Mouse (Mus musculus) heart, embryonic 15.5 days (tissue): ENCODE measurements at regions not wholly inside any gene's neighbourhood (a gene's known extent, or its start where the extent isn't known, plus 50 kb on each side); places are given as distances from the start of the nearest gene placed in this dataset.

Experiments
- ATAC-seq: fragments of 200-750 bp; cut with Nextera tagmentation; replicated peaks from 2 replicates; pipeline ENCODE4 v1.8.0; 2017; ENCODE audit warnings: low read depth, moderate TSS enrichment; ENCODE audit not compliant: insufficient number of reproducible peaks, insufficient read depth, low FRiP score
- H3K27ac ChIP-seq: fragments of 300-500 bp; sonication (generic); 2 replicates; pipeline ENCODE4 v1.5.1; 2015; ENCODE audit warnings: mild to moderate bottlenecking, inconsistent platforms
- H3K27me3 ChIP-seq: fragments of 300-500 bp; sonication (generic); 2 replicates; pipeline ENCODE4 v1.6.1; 2015; ENCODE audit warnings: inconsistent platforms
- H3K36me3 ChIP-seq: fragments of 300-500 bp; sonication (generic); 2 replicates; pipeline ENCODE4 v1.6.1; 2015; ENCODE audit warnings: mild to moderate bottlenecking, inconsistent platforms
- H3K4me1 ChIP-seq: fragments of 300-500 bp; sonication (generic); replicated peaks from 2 replicates; pipeline ENCODE4 v1.6.1; 2015; ENCODE audit warnings: inconsistent platforms
- H3K4me2 ChIP-seq: fragments of 300-500 bp; sonication (generic); 2 replicates; pipeline ENCODE4 v1.6.1; 2015; ENCODE audit warnings: inconsistent platforms, mild to moderate bottlenecking, moderate library complexity
- H3K4me3 ChIP-seq: fragments of 300-500 bp; sonication (generic); 2 replicates; pipeline ENCODE4 v1.5.1; 2015; ENCODE audit warnings: mild to moderate bottlenecking, inconsistent platforms
- H3K9ac ChIP-seq: fragments of 300-500 bp; sonication (generic); 2 replicates; pipeline ENCODE4 v1.6.1; 2015; ENCODE audit warnings: mild to moderate bottlenecking, inconsistent platforms
- H3K9me3 ChIP-seq: fragments of 300-500 bp; sonication (generic); replicated peaks from 2 replicates; pipeline ENCODE4 v1.6.1; 2016; ENCODE audit warnings: inconsistent platforms
- WGBS: fragments of 180-500 bp; shearing (Covaris S2); methylation state at CpG from one replicate; pipeline ENCODE4 v1.1.7; 2015; ENCODE audit warnings: mixed read lengths; 5-methylcytosine and 5-hydroxymethylcytosine counted together

- Histone ChIP-seq H3K9ac (no peak overlapping the region), H3K36me3 (no peaks in the 10 kb centered on the region), H3K4me3 (no peak overlapping the region), H3K4me2 (no peak overlapping the region), H3K4me1 (no peaks in the 10 kb centered on the region), H3K27me3 (no peaks in the 10 kb centered on the region), H3K9me3 (no peaks in the 10 kb centered on the region), H3K27ac (no peak overlapping the region)
- WGBS: 60% methylated on average over 6 of the region's 6 CpGs
- ATAC-seq: no peak
Observed at GRCm38 (mm10) chr2:77358176-77358575, 77.8 kb upstream of the Sestd1 start.

DNA sequence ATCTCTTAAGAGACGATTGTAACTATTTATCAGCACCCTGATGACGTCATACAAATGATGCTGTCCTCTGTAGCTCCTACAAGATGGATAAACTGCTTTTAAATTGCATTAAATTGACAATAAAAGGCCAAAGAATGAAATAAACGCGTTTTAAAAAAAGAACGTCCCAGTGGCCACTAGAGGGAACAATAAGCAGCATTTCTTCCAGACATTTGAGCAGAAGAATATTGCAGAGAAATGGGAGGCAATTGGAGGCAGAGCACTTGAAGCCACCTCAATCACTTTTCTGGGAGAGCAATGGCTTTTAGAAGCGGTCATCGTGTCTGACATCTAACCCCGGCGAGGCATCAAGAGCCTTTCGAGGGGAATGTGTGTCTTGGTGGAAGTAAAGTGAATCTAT lies 76.4 kb upstream of the Sestd1 start:
- no peak overlapping the region for H3K4me2 ChIP-seq
- H3K4me1 ChIP-seq: peaks cover 9% of the 10 kb centered on the region

GRCm38 (mm10) chr2:77351987-77352628 lies 71.7 kb upstream of the Sestd1 start:
- H3K4me2 ChIP-seq: 0 out of 2 replicates have a peak overlapping the region, but pooled peaks have one; percentile 2
- no peak overlapping the region for H3K4me3 ChIP-seq
- ATAC-seq: peak; percentile 77
- no peaks in the 10 kb centered on the region for H3K36me3 ChIP-seq
- no peaks in the 10 kb centered on the region for H3K9me3 ChIP-seq
- H3K9ac ChIP-seq: no peak overlapping the region
- WGBS: 39% methylated on average over 8 of the region's 8 CpGs
- peaks cover 10% of the 10 kb centered on the region for H3K4me1 ChIP-seq
- H3K27me3 ChIP-seq: no peaks in the 10 kb centered on the region
- peak overlapping the region; percentile 72 for H3K27ac ChIP-seq

More for the DNA sequence above, 76.4 kb upstream of the Sestd1 start:
- no peak overlapping the region for H3K27ac ChIP-seq
- no peak overlapping the region for H3K9ac ChIP-seq
- no peaks in the 10 kb centered on the region for H3K27me3 ChIP-seq
- 68% methylated on average over 10 of the region's 10 CpGs for WGBS
- H3K4me3 ChIP-seq: no peak overlapping the region
- no peaks in the 10 kb centered on the region for H3K36me3 ChIP-seq
- ATAC-seq: no peak
- no peaks in the 10 kb centered on the region for H3K9me3 ChIP-seq

DNA sequence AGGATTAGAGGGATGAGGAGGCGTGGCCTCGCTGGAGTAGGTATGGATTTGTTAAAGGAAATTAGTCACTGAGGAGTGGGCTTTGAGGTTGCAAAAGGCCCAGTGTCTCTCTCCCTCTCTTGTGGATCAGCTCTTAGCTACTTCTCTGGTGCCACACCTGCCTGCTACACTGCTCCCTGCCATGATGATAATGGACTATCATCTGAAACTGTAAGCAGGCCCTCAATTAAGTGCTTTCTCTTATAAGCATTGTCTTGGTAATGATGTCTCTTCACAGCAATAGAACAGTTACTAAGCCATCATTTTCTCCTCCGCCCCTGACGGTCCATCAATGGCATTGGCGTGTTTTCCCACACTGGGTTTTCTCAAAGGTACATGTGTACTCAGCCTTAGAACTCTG lies 66.6 kb upstream of the Sestd1 start:
- ATAC-seq: no peak
- WGBS: 89% methylated on average over 5 of the region's 5 CpGs
- H3K9me3 ChIP-seq: no peaks in the 10 kb centered on the region
- H3K36me3 ChIP-seq: no peaks in the 10 kb centered on the region
- no peaks in the 10 kb centered on the region for H3K27me3 ChIP-seq
- peaks cover 10% of the 10 kb centered on the region for H3K4me1 ChIP-seq
- no peak overlapping the region for H3K9ac ChIP-seq
- no peak overlapping the region for H3K4me2 ChIP-seq
- H3K27ac ChIP-seq: no peak overlapping the region
- H3K4me3 ChIP-seq: no peak overlapping the region

DNA sequence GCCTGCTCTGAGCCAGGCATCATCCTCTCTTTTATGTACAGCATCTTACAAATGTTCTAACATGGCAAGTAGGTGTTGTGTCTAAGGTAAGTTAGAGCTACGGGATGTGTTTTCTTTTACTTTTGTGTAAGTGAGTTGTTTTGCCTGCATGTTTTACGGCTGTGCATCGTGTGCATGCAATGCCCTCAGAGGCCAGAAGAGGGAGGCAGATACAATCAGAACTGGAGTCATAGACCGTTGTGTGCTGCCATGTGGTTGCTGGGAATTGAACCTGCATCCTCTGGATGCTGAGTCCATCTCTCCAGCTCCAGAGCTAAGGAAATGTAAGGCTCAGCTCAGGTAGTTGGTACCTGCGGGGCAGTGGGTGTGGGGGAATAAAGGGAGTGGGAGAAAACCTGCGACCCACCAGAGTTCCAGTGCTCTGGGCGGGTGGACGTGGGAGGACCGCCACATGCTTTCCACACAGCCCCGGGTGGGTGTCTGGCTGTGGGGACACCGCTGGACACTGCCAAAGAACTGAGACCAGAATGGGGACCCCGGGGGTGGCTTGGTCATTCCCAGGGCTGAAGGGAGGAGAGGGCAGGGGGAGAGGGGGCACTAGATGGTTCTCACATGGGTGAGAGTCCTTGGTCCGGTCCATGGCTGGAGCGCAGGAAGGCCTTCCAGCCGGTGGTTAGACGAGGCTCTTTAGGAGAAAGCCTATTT lies 63.5 kb upstream of the Sestd1 start:
- no peaks in the 10 kb centered on the region for H3K9me3 ChIP-seq

DNA sequence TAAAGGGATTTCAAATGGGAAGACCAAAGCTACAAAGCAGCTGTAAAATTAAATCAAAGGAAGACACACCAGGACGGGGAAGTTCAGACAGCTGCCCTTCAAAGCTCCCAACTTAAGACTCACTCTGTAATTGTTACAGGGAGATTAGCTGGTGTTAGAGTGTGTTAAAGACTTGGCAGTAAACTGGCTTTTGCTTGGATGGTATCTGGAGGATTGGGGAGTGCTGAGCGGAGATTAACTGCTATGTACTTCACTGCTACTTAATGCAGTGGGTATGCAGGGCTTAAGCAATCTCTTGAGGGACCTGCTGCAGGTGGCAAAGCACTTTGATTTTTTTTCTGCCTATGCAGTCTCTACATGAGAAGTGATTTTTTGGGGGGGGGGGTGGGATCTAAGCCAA lies 62.0 kb upstream of the Sestd1 start:
- Histone ChIP-seq H3K36me3 (no peaks in the 10 kb centered on the region), H3K27me3 (no peaks in the 10 kb centered on the region), H3K4me2 (peak overlapping the region; percentile 25; the same call in 1 of the 2 replicates), H3K4me3 (no peak overlapping the region), H3K27ac (peak overlapping the region; percentile 51; the same call in 1 of the 2 replicates), H3K4me1 (peaks cover 8% of the 10 kb centered on the region), H3K9ac (no peak overlapping the region), H3K9me3 (no peaks in the 10 kb centered on the region)
- no peak; the same call in 1 of the 2 replicates for ATAC-seq
- 29% methylated on average over 2 of the region's 2 CpGs for WGBS

More for the DNA sequence above, 63.5 kb upstream of the Sestd1 start:
- no peak for ATAC-seq
- no peak overlapping the region for H3K4me2 ChIP-seq
- no peaks in the 10 kb centered on the region for H3K27me3 ChIP-seq
- 90% methylated on average over 16 of the region's 16 CpGs for WGBS
- no peak overlapping the region for H3K4me3 ChIP-seq
- peaks cover 8% of the 10 kb centered on the region for H3K4me1 ChIP-seq
- no peaks in the 10 kb centered on the region for H3K36me3 ChIP-seq
- no peak overlapping the region for H3K9ac ChIP-seq
- H3K27ac ChIP-seq: no peak overlapping the region

GRCm38 (mm10) chr2:77341575-77342332 lies 61.4 kb upstream of the Sestd1 start:
- ATAC-seq: peak; percentile 35; the same call in 1 of the 2 replicates
- 38% methylated on average over 12 of the region's 12 CpGs for WGBS
- H3K36me3 ChIP-seq: no peaks in the 10 kb centered on the region
- no peak overlapping the region for H3K4me2 ChIP-seq
- H3K27me3 ChIP-seq: no peaks in the 10 kb centered on the region
- no peak overlapping the region for H3K4me3 ChIP-seq
- peaks cover 8% of the 10 kb centered on the region for H3K4me1 ChIP-seq
- no peaks in the 10 kb centered on the region for H3K9me3 ChIP-seq
- no peak overlapping the region for H3K27ac ChIP-seq
- H3K9ac ChIP-seq: no peak overlapping the region

- H3K27ac ChIP-seq: no peak overlapping the region
- no peak overlapping the region for H3K4me2 ChIP-seq
- H3K27me3 ChIP-seq: no peaks in the 10 kb centered on the region
- no peaks in the 10 kb centered on the region for H3K36me3 ChIP-seq
- 81% methylated on average over 6 of the region's 6 CpGs for WGBS
- no peak overlapping the region for H3K4me3 ChIP-seq
- no peaks in the 10 kb centered on the region for H3K9me3 ChIP-seq
- no peak for ATAC-seq
- peaks cover 8% of the 10 kb centered on the region for H3K4me1 ChIP-seq
- no peak overlapping the region for H3K9ac ChIP-seq
Observed at GRCm38 (mm10) chr2:77340076-77340475, 59.7 kb upstream of the Sestd1 start.

DNA sequence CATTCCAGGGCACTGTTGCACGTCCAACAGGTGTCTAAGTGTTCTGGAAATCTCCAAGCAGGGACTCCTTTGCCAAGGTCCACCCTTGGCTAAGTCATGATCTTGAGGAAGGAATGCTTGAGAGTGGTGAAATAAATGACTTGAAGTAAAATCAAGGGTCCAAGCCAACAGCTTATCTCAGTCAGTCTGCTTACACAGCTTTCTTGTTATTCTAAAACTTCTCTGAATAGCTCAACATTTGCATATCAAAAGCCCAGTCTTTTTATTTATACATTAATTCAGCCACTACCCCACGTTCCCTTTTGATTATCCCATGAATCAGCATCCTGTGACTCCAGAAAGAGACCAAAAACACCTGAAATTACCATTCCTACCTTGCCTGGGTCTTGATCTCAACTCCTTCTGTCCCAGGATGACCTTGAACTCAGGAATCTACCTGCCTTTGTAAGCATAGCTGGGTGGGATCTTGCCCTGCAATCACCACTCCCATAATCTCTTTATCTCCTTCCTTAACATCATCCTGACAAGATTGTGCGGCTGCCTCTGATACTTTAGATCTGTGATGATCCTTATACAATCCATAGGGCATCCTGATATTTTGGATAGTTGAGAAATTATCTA lies 57.5 kb upstream of the Sestd1 start:
- H3K36me3 ChIP-seq: no peaks in the 10 kb centered on the region
- no peak overlapping the region for H3K9ac ChIP-seq
- H3K4me3 ChIP-seq: no peak overlapping the region
- H3K27me3 ChIP-seq: no peaks in the 10 kb centered on the region
- no peak overlapping the region for H3K27ac ChIP-seq
- 71% methylated on average over 3 of the region's 3 CpGs for WGBS
- no peak overlapping the region for H3K4me2 ChIP-seq
- no peak for ATAC-seq
- peaks cover 6% of the 10 kb centered on the region for H3K4me1 ChIP-seq
- no peaks in the 10 kb centered on the region for H3K9me3 ChIP-seq

- 74% methylated on average over 3 of the region's 3 CpGs for WGBS
- Histone ChIP-seq H3K4me3 (no peak overlapping the region), H3K4me1 (peaks cover under 1% of the 10 kb centered on the region), H3K9ac (no peak overlapping the region), H3K9me3 (no peaks in the 10 kb centered on the region), H3K27ac (no peak overlapping the region), H3K4me2 (no peak overlapping the region), H3K27me3 (no peaks in the 10 kb centered on the region), H3K36me3 (no peaks in the 10 kb centered on the region)
- ATAC-seq: no peak
Observed at GRCm38 (mm10) chr2:77337318-77337717, 56.9 kb upstream of the Sestd1 start.

DNA sequence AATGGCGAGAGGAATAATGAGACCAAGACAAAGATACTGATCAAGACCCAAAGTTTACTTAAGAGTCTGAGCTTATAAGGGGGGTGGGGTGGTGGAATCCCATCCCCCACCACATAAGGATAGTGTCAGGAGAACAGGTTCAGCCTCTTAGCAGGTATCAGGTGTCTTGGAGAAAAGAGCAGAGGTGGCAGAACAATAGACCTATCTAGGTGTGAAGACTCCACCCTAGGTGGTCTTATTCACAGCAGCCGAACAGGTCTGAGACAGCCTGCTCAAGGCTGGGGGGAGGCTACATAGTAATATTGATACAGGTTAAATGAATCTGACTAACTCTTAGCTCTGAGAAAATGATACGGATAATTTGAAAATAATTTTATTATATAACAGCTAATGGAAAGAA lies 56.4 kb upstream of the Sestd1 start:
- Histone ChIP-seq H3K4me3 (no peak overlapping the region), H3K9me3 (no peaks in the 10 kb centered on the region), H3K9ac (no peak overlapping the region), H3K36me3 (no peaks in the 10 kb centered on the region), H3K27me3 (no peaks in the 10 kb centered on the region), H3K4me2 (no peak overlapping the region), H3K4me1 (no peaks in the 10 kb centered on the region), H3K27ac (no peak overlapping the region)
- WGBS: 80% methylated on average over 3 of the region's 3 CpGs
- no peak for ATAC-seq
